Mouse (Mus musculus): ENCODE data around the gene Gpx7.

- TF ChIP-seq CTCF (IDR thresholded peaks at IDR 0.05; ENCODE audit: low read depth) (no peak), EP300 (optimal IDR thresholded peaks at IDR 0.05) (no peak)
Observed at GRCm38 (mm10) chr4:108434221-108434620, 27.5 kb upstream of the Gpx7 start.
